Mouse (Mus musculus) neural tube, embryonic 12.5 days (tissue): ENCODE measurements around the gene Rnf217. TPM values are rescaled to one million over a fixed set of nuclear protein-coding genes. Genes with fewer than 3 reads are reported as not detected.

Source experiments
- ATAC-seq: fragments of 200-750 bp; cut with Nextera tagmentation; 2 replicates; pipeline ENCODE4 v1.8.0; 2017; ENCODE audit warnings: low read depth, mild to moderate bottlenecking, moderate TSS enrichment, moderate library complexity; ENCODE audit not compliant: low FRiP score
- H3K27ac ChIP-seq: fragments of 300-500 bp; sonication (generic); 2 replicates; pipeline ENCODE4 v1.5.1; 2016
- H3K27me3 ChIP-seq: fragments of 300-500 bp; sonication (generic); replicated peaks from 2 replicates; pipeline ENCODE4 v1.6.1; 2016; ENCODE audit warnings: mild to moderate bottlenecking
- H3K36me3 ChIP-seq: fragments of 300-500 bp; sonication (generic); 2 replicates; pipeline ENCODE4 v1.6.1; 2016; ENCODE audit warnings: mild to moderate bottlenecking
- H3K4me1 ChIP-seq: fragments of 300-500 bp; sonication (generic); 2 replicates; pipeline ENCODE4 v1.6.1; 2016
- H3K4me2 ChIP-seq: fragments of 300-500 bp; sonication (generic); replicated peaks from 2 replicates; pipeline ENCODE4 v1.6.1; 2016; ENCODE audit warnings: mild to moderate bottlenecking
- H3K4me3 ChIP-seq: fragments of 300-500 bp; sonication (generic); 2 replicates; pipeline ENCODE4 v1.5.1; 2016
- H3K9ac ChIP-seq: fragments of 300-500 bp; sonication (generic); 2 replicates; pipeline ENCODE4 v1.6.1; 2016; ENCODE audit warnings: mild to moderate bottlenecking
- H3K9me3 ChIP-seq: fragments of 300-500 bp; sonication (generic); 2 replicates; pipeline ENCODE4 v1.6.1; 2016; ENCODE audit warnings: mild to moderate bottlenecking
- WGBS: fragments of 180-500 bp; shearing (Covaris S2); methylation state at CpG from one replicate; pipeline ENCODE4 v1.1.7; 2016; 5-methylcytosine and 5-hydroxymethylcytosine counted together
- polyA plus RNA-seq: library from polyadenylated mRNA; unstranded; fragments of >200 nt; fragmentation: Nextera tagmentation; extraction: Ambion mirVana; gene quantifications from 2 replicates; pipeline ENCODE4 v1.2.1, GENCODE M21; 2016

Gene Rnf217
- 1.7 and 2.1 TPM in 2 replicates for polyA plus RNA-seq

DNA sequence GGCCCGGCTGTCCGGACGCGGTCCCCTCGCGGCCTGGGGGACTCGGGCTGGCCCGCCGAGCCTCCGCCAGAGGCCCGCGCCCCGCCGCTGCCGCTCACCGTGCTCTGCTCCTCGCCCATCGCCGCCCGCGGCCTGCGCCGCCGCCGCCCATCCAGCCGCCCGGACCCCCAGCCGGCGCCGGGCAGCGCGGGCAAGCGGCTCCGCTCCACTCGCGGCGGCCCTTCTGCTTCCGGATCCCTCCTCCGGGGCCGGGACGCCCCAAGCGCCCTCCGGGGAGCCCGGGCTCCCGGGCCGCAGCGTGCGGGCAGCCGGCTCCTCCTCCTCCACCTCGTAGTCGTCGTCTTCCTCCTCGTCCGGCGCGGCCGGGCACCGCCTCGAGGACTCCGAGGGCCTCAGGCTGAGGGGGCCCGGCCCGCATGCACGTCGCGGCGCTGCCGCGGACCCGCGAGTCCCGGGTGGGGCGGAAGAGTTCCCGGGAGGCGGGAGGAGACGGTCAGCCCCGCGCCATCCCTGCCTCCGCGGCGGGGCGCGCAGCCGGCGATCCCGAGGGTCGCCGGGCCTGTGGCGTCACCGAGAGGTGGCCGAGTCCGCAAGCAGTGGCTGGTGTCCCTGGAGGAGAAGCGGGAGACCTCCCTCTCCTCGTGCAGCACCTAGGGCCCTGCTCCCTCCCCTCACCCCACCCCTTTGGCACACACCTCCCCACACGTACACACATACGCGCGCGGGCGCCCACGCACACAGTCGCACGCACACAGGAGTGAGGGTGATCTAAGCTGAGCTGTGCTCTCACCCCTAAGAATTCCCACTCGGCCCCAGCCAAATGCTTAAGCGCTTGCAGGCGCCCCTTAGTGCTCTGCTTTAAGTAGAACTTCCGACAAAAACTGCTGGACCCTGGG is at the start of gene Rnf217:
Gene Rnf217, minus strand, starts transcription at position 119 of the 896 bp plus-strand sequence.
- no peaks in the 10 kb centered on the region for H3K36me3 ChIP-seq
- H3K9ac ChIP-seq, result peak within 1 kb of the TSS; percentile 96
- no peaks in the 10 kb centered on the region for H3K27me3 ChIP-seq
- under 1% methylated on average over 106 of the region's 106 CpGs for WGBS
- H3K4me3 ChIP-seq, result peak within 1 kb of the TSS; percentile 89
- ATAC-seq, result peak; percentile 87
- H3K27ac ChIP-seq, result peak within 1 kb of the TSS; percentile 27; the same call in 1 of the 2 replicates
- no peaks in the 10 kb centered on the region for H3K9me3 ChIP-seq
- peaks cover 27% of the 10 kb centered on the region; the same call in 1 of the 2 replicates for H3K4me1 ChIP-seq
- peak within 1 kb of the TSS; percentile 81 for H3K4me2 ChIP-seq

DNA sequence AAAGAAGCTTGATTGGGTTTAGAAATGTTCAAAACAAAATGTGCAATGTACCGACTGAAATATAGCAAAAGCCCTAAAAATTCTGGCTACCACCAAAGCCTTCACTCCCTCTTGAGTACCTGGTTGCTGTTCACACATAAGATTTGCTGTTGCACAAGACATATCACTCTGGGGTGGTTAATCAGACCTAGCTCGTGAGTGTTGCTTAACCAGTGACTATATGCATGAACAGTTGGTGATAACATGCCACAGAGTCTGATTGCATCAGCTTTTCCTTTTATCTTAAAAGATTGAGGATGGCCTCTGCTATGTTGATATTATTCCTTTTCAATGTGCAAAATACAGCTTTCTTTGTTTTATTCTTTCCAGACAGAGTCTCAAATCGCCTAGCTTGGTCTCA is 38.3 kb upstream of the Rnf217 start:
- no peak overlapping the region for H3K4me2 ChIP-seq
- no peak overlapping the region for H3K9ac ChIP-seq
- 85% methylated on average over 3 of the region's 3 CpGs for WGBS
- H3K27ac ChIP-seq, result no peak overlapping the region
- no peak for ATAC-seq
- no peaks in the 10 kb centered on the region for H3K36me3 ChIP-seq
- H3K27me3 ChIP-seq, result no peaks in the 10 kb centered on the region
- H3K4me3 ChIP-seq, result no peak overlapping the region
- no peaks in the 10 kb centered on the region for H3K9me3 ChIP-seq
- no peaks in the 10 kb centered on the region for H3K4me1 ChIP-seq

GRCm38 (mm10) chr10:31646083-31646482 is 37.1 kb upstream of the Rnf217 start:
- 34% methylated on average over 1 of the region's 1 CpGs for WGBS
- no peak for ATAC-seq
- H3K4me1 ChIP-seq, result no peaks in the 10 kb centered on the region
- no peak overlapping the region for H3K4me3 ChIP-seq
- H3K4me2 ChIP-seq, result no peak overlapping the region
- H3K36me3 ChIP-seq, result no peaks in the 10 kb centered on the region
- H3K27me3 ChIP-seq, result no peaks in the 10 kb centered on the region
- H3K9ac ChIP-seq, result no peak overlapping the region
- no peaks in the 10 kb centered on the region for H3K9me3 ChIP-seq
- no peak overlapping the region for H3K27ac ChIP-seq

GRCm38 (mm10) chr10:31635098-31635497 is 26.1 kb upstream of the Rnf217 start:
- H3K27me3 ChIP-seq, result no peaks in the 10 kb centered on the region
- WGBS, result 93% methylated on average over 3 of the region's 3 CpGs
- H3K36me3 ChIP-seq, result no peaks in the 10 kb centered on the region
- no peak overlapping the region for H3K4me3 ChIP-seq
- no peak overlapping the region for H3K9ac ChIP-seq
- no peak for ATAC-seq
- H3K9me3 ChIP-seq, result no peaks in the 10 kb centered on the region
- no peaks in the 10 kb centered on the region for H3K4me1 ChIP-seq
- no peak overlapping the region for H3K27ac ChIP-seq
- H3K4me2 ChIP-seq, result no peak overlapping the region

DNA sequence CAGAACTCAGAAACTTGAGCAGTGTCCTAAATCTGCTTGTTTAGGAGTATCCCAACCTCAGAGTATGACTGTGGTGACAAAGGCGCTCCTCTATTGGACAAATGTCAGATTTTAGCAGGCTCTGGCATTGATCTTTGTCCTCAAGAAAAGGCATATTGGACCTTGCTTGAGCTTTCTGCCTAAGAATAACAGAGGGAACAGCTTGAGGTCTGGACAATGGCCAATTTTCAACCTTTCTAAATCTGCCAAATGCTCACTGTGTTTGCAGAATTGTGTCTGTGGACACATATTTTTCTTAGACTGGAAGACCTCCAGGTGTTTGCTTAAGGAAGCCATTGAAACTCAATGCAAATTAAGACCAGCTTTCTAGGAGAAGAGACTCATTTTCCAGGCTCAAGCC is 23.0 kb upstream of the Rnf217 start:
- no peak overlapping the region for H3K9ac ChIP-seq
- ATAC-seq, result no peak
- no peaks in the 10 kb centered on the region for H3K36me3 ChIP-seq
- no peak overlapping the region for H3K4me2 ChIP-seq
- H3K27me3 ChIP-seq, result no peaks in the 10 kb centered on the region
- 89% methylated on average over 1 of the region's 1 CpGs for WGBS
- H3K27ac ChIP-seq, result no peak overlapping the region
- no peak overlapping the region for H3K4me3 ChIP-seq
- H3K4me1 ChIP-seq, result no peaks in the 10 kb centered on the region
- no peaks in the 10 kb centered on the region for H3K9me3 ChIP-seq

- no peak overlapping the region for H3K9ac ChIP-seq
- no peaks in the 10 kb centered on the region for H3K27me3 ChIP-seq
- no peak overlapping the region for H3K4me2 ChIP-seq
- no peaks in the 10 kb centered on the region for H3K36me3 ChIP-seq
- no peak overlapping the region for H3K4me3 ChIP-seq
- H3K9me3 ChIP-seq, result no peaks in the 10 kb centered on the region
- WGBS, result 67% methylated on average over 2 of the region's 2 CpGs
- no peaks in the 10 kb centered on the region for H3K4me1 ChIP-seq
- no peak overlapping the region for H3K27ac ChIP-seq
- no peak for ATAC-seq
Measured at GRCm38 (mm10) chr10:31615355-31615754, 6.4 kb upstream of the Rnf217 start.

- Histone ChIP-seq H3K36me3 (no peaks in the 10 kb centered on the region), H3K9me3 (no peaks in the 10 kb centered on the region), H3K4me2 (no peak overlapping the region), H3K4me1 (no peaks in the 10 kb centered on the region), H3K9ac (no peak overlapping the region), H3K27me3 (no peaks in the 10 kb centered on the region), H3K4me3 (no peak overlapping the region), H3K27ac (no peak overlapping the region)
- WGBS, result 87% methylated on average over 1 of the region's 1 CpGs
- no peak for ATAC-seq
Measured at GRCm38 (mm10) chr10:31614111-31614510, 5.1 kb upstream of the Rnf217 start.

DNA sequence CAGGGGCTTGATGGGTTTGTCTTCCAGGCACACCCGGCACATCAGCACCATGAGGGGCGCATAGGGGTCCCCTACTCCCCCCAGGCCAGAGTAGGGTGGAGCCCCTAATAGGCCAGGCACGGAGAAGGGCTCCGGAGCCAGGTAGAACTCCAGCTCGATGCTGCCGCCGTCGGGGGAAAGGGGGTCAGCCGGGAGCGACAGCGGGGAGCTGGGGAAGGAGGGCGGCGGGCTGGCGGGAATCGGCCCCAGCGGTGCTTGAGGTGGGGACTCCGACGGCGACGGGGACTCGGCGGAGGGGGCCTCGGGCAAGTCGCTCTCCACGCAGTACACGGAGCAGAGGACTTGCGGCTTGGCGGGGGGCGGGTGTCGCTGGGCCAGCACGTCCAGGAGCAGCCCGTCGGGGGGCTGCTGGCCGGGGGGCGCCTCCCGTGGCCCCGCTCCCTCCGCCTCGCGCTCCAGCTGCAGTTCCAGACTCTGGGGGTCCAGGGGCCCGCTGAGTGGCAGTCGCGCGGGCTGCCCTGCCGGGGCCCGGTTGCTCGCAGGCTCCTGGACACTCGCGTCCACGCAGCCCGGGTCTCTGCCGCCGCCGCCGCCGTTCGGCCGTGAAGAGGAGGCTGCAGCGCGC is 431 bp downstream of the Rnf217 start:
- peaks cover 27% of the 10 kb centered on the region; the same call in 1 of the 2 replicates for H3K4me1 ChIP-seq
- H3K27ac ChIP-seq, result no peak overlapping the region; the same call in 1 of the 2 replicates
- H3K9me3 ChIP-seq, result no peaks in the 10 kb centered on the region
- no peaks in the 10 kb centered on the region for H3K27me3 ChIP-seq
- no peaks in the 10 kb centered on the region for H3K36me3 ChIP-seq
- peak overlapping the region; percentile 81 for H3K4me2 ChIP-seq
- peak overlapping the region; percentile 96 for H3K9ac ChIP-seq
- under 1% methylated on average over 49 of the region's 60 CpGs for whole genome bisulfite sequencing
- ATAC-seq, result peak; percentile 65
- H3K4me3 ChIP-seq, result peak overlapping the region; percentile 89

DNA sequence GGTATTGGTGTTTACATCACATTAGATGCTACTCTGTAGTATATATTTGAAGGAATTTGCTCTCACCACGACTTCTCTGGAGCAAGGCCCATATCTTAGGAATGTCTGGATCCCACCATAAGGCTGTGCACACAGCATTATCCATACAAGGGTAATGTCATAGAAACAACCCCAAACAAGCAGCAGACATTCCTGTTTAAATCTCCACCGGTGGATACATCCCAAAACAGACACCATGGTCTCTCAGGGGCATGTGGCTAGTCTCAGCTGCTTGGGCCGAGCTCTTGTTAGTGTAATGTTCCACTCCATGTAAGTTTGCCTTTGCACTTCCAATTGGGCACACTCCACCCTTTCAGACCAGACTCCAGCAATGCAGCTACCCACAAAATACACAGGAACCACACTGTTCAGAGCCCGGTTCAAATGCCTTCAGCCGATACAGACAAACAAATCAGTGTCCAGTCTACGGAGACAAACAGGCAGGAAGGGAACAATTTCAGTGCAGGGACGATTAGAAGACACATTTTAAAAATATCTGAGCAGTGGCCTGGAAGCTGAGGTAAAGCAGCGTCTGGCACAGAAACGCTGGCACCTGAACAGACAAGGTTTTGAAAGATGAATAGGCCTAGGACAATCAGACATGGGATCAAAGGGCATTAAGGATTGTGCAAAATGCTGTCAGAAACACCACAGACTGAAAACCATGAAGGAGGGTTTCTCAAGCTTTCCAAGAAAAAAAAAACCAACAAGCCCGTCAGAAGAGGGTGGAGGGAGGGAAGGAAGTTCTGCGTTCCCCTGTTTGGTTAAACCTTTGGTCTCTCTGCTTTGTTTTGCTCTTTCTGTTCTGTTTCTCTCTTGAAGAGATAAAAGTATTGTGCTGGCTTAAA is 1.8 kb downstream of the Rnf217 start:
- Histone ChIP-seq H3K4me1 (peaks cover 27% of the 10 kb centered on the region; the same call in 1 of the 2 replicates), H3K9me3 (no peaks in the 10 kb centered on the region), H3K27me3 (no peaks in the 10 kb centered on the region), H3K9ac (peak overlapping the region; percentile 38; the same call in 1 of the 2 replicates), H3K4me2 (peak overlapping the region; percentile 81), H3K4me3 (peak overlapping the region; percentile 89; the same call in 1 of the 2 replicates), H3K36me3 (no peaks in the 10 kb centered on the region), H3K27ac (no peak overlapping the region)
- ATAC-seq, result no peak
- WGBS, result 22% methylated on average over 11 of the region's 11 CpGs

- Histone ChIP-seq H3K36me3 (no peaks in the 10 kb centered on the region), H3K27ac (no peak overlapping the region), H3K4me2 (no peak overlapping the region), H3K27me3 (no peaks in the 10 kb centered on the region), H3K9me3 (no peaks in the 10 kb centered on the region), H3K4me3 (no peak overlapping the region), H3K9ac (no peak overlapping the region), H3K4me1 (peaks cover 27% of the 10 kb centered on the region; the same call in 1 of the 2 replicates)
- no peak for ATAC-seq
- 89% methylated on average over 4 of the region's 4 CpGs for WGBS
Measured at GRCm38 (mm10) chr10:31603855-31604254, 5.1 kb downstream of the Rnf217 start.

DNA sequence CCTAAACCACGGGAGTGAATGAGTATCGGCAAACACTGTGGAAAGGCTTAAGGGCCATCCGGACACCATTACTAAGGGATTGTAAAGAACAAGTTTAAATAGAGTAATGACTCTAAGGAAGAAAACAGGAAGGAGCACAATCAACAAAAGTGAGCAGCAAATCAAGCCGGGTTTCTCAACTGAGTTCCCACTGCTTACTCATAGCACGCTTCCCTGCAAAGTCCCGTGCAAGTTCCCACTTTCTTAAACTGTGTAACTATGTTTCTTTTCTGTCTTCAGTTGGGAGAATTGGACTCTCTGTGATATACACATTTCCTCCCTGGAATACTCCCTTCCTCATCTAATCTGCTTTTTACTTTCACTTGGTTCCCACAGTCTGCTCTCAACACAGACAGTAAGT is 8.9 kb downstream of the Rnf217 start:
- H3K9ac ChIP-seq, result no peak overlapping the region
- H3K4me1 ChIP-seq, result no peaks in the 10 kb centered on the region
- H3K4me3 ChIP-seq, result no peak overlapping the region
- 84% methylated on average over 6 of the region's 6 CpGs for WGBS
- no peaks in the 10 kb centered on the region for H3K27me3 ChIP-seq
- H3K9me3 ChIP-seq, result no peaks in the 10 kb centered on the region
- H3K4me2 ChIP-seq, result no peak overlapping the region
- no peaks in the 10 kb centered on the region for H3K36me3 ChIP-seq
- no peak overlapping the region for H3K27ac ChIP-seq
- ATAC-seq, result no peak

GRCm38 (mm10) chr10:31597886-31598285 is 11.1 kb downstream of the Rnf217 start:
- Histone ChIP-seq H3K36me3 (no peaks in the 10 kb centered on the region), H3K9ac (no peak overlapping the region), H3K9me3 (no peaks in the 10 kb centered on the region), H3K27me3 (no peaks in the 10 kb centered on the region), H3K4me3 (no peak overlapping the region), H3K4me2 (no peak overlapping the region), H3K27ac (no peak overlapping the region), H3K4me1 (peaks cover 6% of the 10 kb centered on the region)
- ATAC-seq, result no peak
- 86% methylated on average over 2 of the region's 2 CpGs for WGBS
